Mouse (Mus musculus): ENCODE measurements around the gene Thumpd3. TPM values are rescaled to one million over a fixed set of nuclear protein-coding genes. Genes with fewer than 3 reads are reported as not detected.

Gene Thumpd3
- polyA plus RNA-seq, 1 experiment from 2014 or later = 52.0 TPM

DNA sequence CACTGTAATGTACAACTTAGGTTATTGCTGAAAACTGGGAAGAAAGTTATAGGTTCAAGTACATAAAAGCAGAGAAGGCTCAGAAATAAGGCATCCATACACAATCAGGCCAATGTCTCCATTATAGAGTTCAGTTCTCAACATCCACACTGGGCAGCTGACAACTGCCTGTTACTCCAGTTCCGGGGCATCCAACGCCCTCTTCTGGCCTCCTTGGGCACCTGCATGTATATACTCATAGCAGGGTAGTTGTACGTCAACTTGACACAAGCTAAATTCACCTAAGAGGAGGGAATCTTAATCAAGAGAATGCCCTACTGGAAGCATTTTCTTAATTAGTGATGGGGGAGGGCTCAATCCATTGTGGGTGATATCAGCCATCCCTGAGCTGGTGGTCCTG, 13.9 kb upstream of the Thumpd3 start:
- Histone ChIP-seq H3K4me1 (ENCODE audit: control insufficient read depth, insufficient read depth, low read depth, low read length) (no peaks in the 10 kb centered on the region), H3K4me3 (ENCODE audit: low read length) (no peak overlapping the region), H3K9me3 (ENCODE audit: control insufficient read depth, low read length) (no peaks in the 10 kb centered on the region), H3K27me3 (replicated peaks; ENCODE audit: control insufficient read depth, insufficient read depth, low read length) (no peaks in the 10 kb centered on the region), H3K4me2 (ENCODE audit: low read length) (no peak overlapping the region), H3K9ac (ENCODE audit: low read depth, low read length) (no peak overlapping the region), H3K36me3 (ENCODE audit: control insufficient read depth, insufficient read depth, low read length) (no peaks in the 10 kb centered on the region), H3K27ac (ENCODE audit: low read depth, low read length) (no peak overlapping the region)
- no peak for ATAC-seq
- 76% methylated on average over 3 of the region's 3 CpGs for WGBS

DNA sequence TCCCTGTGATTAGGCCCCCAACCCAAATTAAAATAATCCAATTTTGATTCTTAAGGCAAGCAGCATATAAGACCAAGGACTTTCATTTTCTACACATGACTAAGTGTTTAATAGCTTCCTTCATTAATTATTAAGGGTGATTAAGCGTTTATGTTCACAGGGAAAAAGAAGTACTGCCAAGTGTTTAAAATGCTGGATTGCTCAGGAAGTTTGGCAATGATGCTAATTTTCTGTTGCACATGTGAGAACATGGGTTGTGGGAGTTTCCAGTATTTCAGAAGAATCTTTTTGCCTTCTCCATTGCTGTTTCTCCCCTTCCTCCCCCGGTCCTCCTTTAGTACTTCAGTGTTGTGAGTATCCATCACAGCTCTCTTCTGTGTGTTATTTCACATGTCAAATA, 12.8 kb upstream of the Thumpd3 start:
- Histone ChIP-seq H3K9me3 (ENCODE audit: control insufficient read depth, low read length) (no peaks in the 10 kb centered on the region), H3K9ac (ENCODE audit: low read depth, low read length) (no peak overlapping the region), H3K27me3 (replicated peaks; ENCODE audit: control insufficient read depth, insufficient read depth, low read length) (no peaks in the 10 kb centered on the region), H3K36me3 (ENCODE audit: control insufficient read depth, insufficient read depth, low read length) (no peaks in the 10 kb centered on the region), H3K27ac (ENCODE audit: low read depth, low read length) (no peak overlapping the region), H3K4me2 (ENCODE audit: low read length) (no peak overlapping the region), H3K4me3 (ENCODE audit: low read length) (no peak overlapping the region), H3K4me1 (ENCODE audit: control insufficient read depth, insufficient read depth, low read depth, low read length) (peaks cover 2% of the 10 kb centered on the region; the same call in 1 of the 2 replicates)
- ATAC-seq = no peak
- 87% methylated on average over 2 of the region's 2 CpGs for WGBS

DNA sequence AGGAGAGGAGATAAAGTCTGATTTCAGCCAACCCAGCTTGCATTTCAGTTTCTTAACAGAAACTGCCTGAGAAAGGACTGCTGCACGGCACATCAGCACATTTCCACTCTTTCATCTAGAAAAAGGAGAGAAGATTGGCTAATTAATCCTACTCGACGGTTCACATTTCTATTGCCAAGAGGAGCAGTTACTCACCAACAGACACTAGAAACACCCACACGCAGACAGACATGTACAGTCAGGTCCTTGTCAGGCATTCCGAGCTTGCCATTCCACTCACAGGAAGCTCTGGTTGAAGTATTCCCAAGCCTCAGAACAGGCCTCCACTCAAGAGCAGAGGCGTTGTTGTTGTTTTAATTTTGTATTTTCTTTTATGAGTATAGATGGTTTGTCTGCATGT, 11.6 kb upstream of the Thumpd3 start:
- Histone ChIP-seq H3K27ac (ENCODE audit: low read depth, low read length) (no peak overlapping the region), H3K4me3 (ENCODE audit: low read length) (no peak overlapping the region), H3K36me3 (ENCODE audit: control insufficient read depth, insufficient read depth, low read length) (no peaks in the 10 kb centered on the region), H3K9ac (ENCODE audit: low read depth, low read length) (no peak overlapping the region), H3K27me3 (replicated peaks; ENCODE audit: control insufficient read depth, insufficient read depth, low read length) (no peaks in the 10 kb centered on the region), H3K4me1 (ENCODE audit: control insufficient read depth, insufficient read depth, low read depth, low read length) (peaks cover 6% of the 10 kb centered on the region), H3K9me3 (ENCODE audit: control insufficient read depth, low read length) (no peaks in the 10 kb centered on the region), H3K4me2 (ENCODE audit: low read length) (no peak overlapping the region)
- 84% methylated on average over 6 of the region's 6 CpGs for WGBS
- ATAC-seq = no peak

DNA sequence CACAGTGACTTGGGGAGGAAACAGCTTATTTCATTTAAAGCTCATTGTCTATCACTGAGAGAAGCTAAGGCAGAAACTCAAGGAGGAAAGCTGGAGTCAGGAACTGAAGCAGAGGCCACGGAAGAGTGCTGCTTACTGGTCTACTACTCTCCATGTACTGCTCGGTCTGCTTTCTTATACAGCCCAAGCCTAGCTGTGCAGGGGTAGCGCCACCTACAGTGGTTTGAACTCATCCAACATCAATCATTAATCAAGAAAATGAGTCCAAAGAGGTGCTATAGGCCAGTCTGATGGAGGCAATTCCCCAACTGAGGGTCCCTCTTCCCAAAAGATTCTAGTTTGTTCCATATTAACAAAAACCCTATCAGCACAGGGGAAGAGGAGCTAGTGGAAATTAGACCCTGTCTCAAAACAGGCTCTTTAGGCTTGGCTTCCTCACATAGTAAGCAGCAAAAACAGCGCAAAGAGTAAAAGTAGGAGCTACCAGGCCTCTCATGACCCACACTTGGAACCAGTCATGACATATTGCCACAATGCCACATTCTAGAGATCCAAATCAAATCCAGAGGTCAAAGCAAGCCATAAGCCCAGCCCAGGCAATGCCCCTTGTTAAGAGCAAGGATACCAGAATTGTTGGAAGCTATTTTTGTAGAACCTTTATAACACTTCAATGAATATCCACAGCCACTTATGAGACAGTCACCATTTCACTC, 9.4 kb upstream of the Thumpd3 start:
- H3K4me2 ChIP-seq (ENCODE audit: low read length) = no peak overlapping the region
- no peak for ATAC-seq
- H3K27me3 ChIP-seq (replicated peaks; ENCODE audit: control insufficient read depth, insufficient read depth, low read length) = no peaks in the 10 kb centered on the region
- H3K9ac ChIP-seq (ENCODE audit: low read depth, low read length) = no peak overlapping the region
- no peaks in the 10 kb centered on the region for H3K9me3 ChIP-seq (ENCODE audit: control insufficient read depth, low read length)
- 65% methylated on average over 4 of the region's 4 CpGs for WGBS
- H3K36me3 ChIP-seq (ENCODE audit: control insufficient read depth, insufficient read depth, low read length) = no peaks in the 10 kb centered on the region
- H3K4me3 ChIP-seq (ENCODE audit: low read length) = no peak overlapping the region
- H3K27ac ChIP-seq (ENCODE audit: low read depth, low read length) = no peak overlapping the region
- peaks cover 6% of the 10 kb centered on the region for H3K4me1 ChIP-seq (ENCODE audit: control insufficient read depth, insufficient read depth, low read depth, low read length)

DNA sequence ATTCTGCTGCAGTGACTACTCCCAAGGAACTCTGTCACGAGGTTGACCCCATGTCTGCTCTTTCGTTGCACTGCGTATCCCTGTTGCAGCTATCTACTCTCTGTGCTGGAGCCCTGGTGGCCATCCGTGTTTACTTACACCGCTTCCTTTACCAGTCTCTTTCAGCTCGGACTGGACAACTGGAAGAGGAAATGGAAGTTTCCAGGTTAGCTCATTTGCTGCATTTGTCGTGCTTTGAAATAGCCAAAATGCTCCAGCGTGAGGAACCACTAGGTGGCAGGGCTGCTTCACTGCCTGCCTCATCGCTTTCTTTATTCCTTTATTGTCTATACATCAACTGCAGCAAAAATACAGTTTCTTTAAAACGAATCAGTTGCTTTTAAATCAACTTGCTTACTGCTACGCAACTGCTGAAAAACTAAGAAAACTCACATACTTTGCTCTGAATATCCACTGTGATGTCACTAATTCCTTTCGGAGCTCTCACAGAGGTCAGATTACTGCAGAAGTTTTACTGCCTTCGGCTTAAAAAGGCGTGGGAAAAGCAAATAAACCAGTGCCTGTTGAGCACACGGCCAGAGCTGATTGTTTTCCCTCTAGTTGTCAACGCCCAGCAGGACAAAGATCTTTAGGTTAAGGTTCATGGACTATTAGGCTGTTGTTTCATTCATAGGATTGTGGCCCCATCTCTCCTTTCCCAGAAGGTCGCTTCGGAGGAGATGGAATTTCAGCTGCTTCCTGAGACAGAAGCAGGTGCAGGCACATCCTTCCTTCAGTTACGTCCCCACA, 7.9 kb upstream of the Thumpd3 start:
- Histone ChIP-seq H3K9me3 (ENCODE audit: control insufficient read depth, low read length) (no peaks in the 10 kb centered on the region), H3K27me3 (replicated peaks; ENCODE audit: control insufficient read depth, insufficient read depth, low read length) (no peaks in the 10 kb centered on the region), H3K4me1 (ENCODE audit: control insufficient read depth, insufficient read depth, low read depth, low read length) (peaks cover 6% of the 10 kb centered on the region), H3K9ac (ENCODE audit: low read depth, low read length) (peak overlapping the region; percentile 39; the same call in 1 of the 2 replicates), H3K4me3 (ENCODE audit: low read length) (no peak overlapping the region), H3K36me3 (ENCODE audit: control insufficient read depth, insufficient read depth, low read length) (no peaks in the 10 kb centered on the region), H3K27ac (ENCODE audit: low read depth, low read length) (no peak overlapping the region), H3K4me2 (ENCODE audit: low read length) (peak overlapping the region; percentile 42)
- 9% methylated on average over 19 of the region's 19 CpGs for WGBS
- ATAC-seq = peak; percentile 71

DNA sequence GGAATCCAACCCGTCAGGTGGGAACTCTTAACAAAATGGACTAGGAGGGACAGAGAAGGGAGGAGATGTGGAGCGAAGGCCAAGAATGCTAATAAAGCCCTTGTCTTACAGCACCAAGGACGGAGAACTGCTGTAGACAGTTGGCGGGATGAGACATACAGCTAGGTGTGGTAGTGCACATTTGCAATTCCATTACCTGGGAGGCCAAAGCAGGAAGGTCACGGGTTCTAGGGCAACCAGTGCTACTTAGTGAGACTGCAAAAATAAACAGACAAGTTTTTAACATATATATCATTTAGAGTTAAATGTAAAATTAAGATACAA, 7.3 kb upstream of the Thumpd3 start:
- no peak overlapping the region for H3K27ac ChIP-seq (ENCODE audit: low read depth, low read length)
- no peaks in the 10 kb centered on the region for H3K9me3 ChIP-seq (ENCODE audit: control insufficient read depth, low read length)
- no peak overlapping the region for H3K4me3 ChIP-seq (ENCODE audit: low read length)
- H3K9ac ChIP-seq (ENCODE audit: low read depth, low read length) = 0 out of 2 replicates have a peak overlapping the region, but pooled peaks have one; percentile 6
- no peak for ATAC-seq
- peak overlapping the region; percentile 42 for H3K4me2 ChIP-seq (ENCODE audit: low read length)
- WGBS = 54% methylated on average over 5 of the region's 5 CpGs
- H3K27me3 ChIP-seq (replicated peaks; ENCODE audit: control insufficient read depth, insufficient read depth, low read length) = no peaks in the 10 kb centered on the region
- peaks cover 6% of the 10 kb centered on the region for H3K4me1 ChIP-seq (ENCODE audit: control insufficient read depth, insufficient read depth, low read depth, low read length)
- no peaks in the 10 kb centered on the region for H3K36me3 ChIP-seq (ENCODE audit: control insufficient read depth, insufficient read depth, low read length)

DNA sequence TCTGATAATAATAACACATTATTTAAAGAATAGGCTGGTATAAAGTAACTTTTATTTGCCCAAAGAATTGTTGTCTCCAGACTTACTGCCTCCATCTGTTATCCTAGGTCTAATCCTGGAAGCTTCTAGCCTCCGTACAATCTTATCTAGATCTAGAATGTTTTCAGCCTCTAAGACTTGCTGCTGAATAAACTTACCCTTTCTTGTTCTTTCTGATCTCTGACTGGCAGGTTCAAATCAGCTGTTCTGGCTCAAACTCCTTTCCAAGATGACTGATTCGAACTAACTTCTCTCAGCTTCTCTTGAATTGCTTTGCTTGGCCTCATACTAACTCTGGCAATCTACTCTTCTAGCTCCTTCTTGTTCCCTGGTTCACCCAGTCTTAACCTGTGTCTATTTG, 5.7 kb upstream of the Thumpd3 start:
- Histone ChIP-seq H3K9me3 (ENCODE audit: control insufficient read depth, low read length) (no peaks in the 10 kb centered on the region), H3K36me3 (ENCODE audit: control insufficient read depth, insufficient read depth, low read length) (no peaks in the 10 kb centered on the region), H3K9ac (ENCODE audit: low read depth, low read length) (no peak overlapping the region), H3K27me3 (replicated peaks; ENCODE audit: control insufficient read depth, insufficient read depth, low read length) (no peaks in the 10 kb centered on the region), H3K4me2 (ENCODE audit: low read length) (no peak overlapping the region), H3K27ac (ENCODE audit: low read depth, low read length) (no peak overlapping the region), H3K4me3 (ENCODE audit: low read length) (no peak overlapping the region), H3K4me1 (ENCODE audit: control insufficient read depth, insufficient read depth, low read depth, low read length) (peaks cover 9% of the 10 kb centered on the region)
- WGBS = 86% methylated on average over 2 of the region's 2 CpGs
- ATAC-seq = no peak

DNA sequence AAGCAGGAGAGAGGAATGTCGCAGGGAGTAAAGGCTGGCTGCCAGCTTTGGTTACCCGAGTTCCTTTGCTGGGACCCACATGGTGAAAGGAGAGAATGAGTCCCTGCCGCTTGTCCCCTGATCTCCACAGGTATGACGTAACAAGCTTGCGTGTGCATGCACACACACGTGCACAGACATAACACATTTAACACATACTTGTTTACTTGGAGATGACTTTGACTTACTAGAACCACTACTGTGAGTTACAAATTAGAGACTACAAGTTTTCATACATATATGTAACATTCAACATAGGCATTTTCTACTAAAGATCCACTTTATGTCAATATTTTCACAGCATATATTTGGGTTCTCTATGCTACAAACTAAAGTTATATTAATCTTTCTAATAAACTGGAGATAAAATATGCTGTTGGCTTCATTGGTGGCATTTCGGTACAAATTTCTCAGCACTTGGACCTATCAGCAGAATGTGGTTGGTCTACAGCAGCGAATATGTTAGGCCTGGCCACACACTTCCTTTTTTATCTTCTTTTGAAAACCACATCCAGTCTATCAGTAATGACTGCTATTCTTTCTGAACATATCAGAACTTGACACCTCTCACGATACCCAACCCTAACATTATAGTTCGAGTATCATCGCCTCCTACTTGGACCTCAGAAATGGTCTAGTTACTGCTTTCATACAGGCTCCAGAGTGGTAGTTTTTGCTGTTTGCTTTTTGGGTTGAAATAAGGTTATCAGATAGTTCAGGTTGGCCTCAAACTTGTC, 4.6 kb upstream of the Thumpd3 start:
- 91% methylated on average over 11 of the region's 11 CpGs for WGBS
- Histone ChIP-seq H3K4me3 (ENCODE audit: low read length) (no peak overlapping the region), H3K27me3 (replicated peaks; ENCODE audit: control insufficient read depth, insufficient read depth, low read length) (no peaks in the 10 kb centered on the region), H3K9ac (ENCODE audit: low read depth, low read length) (no peak overlapping the region), H3K4me1 (ENCODE audit: control insufficient read depth, insufficient read depth, low read depth, low read length) (peaks cover 12% of the 10 kb centered on the region), H3K27ac (ENCODE audit: low read depth, low read length) (no peak overlapping the region), H3K9me3 (ENCODE audit: control insufficient read depth, low read length) (no peaks in the 10 kb centered on the region), H3K4me2 (ENCODE audit: low read length) (no peak overlapping the region), H3K36me3 (ENCODE audit: control insufficient read depth, insufficient read depth, low read length) (no peaks in the 10 kb centered on the region)
- ATAC-seq = no peak

DNA sequence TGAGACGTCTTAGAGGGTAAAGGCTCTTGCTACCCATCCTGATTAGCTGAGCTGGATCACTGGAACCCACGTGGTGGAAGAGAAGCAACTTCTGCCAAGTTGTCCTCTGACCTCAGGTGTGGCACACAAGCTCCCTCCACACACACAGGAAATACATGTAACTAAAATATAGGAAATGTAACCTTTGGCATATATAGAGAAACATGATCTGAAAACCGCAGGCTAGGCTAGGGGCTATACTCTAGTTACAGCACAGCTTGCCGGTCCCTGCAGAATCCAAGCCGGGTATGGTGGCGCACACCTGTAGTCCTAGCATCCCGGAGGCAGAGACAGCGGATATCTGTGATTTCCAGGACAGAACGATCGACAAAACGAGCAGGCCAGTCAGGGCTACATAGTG, 450 bp upstream of the Thumpd3 start:
- H3K36me3 ChIP-seq (ENCODE audit: control insufficient read depth, insufficient read depth, low read length) = peaks cover 2% of the 10 kb centered on the region; the same call in 1 of the 2 replicates
- peak overlapping the region; percentile 88 for H3K27ac ChIP-seq (ENCODE audit: low read depth, low read length)
- ATAC-seq = peak; percentile 58
- WGBS = 2% methylated on average over 11 of the region's 11 CpGs
- H3K9me3 ChIP-seq (ENCODE audit: control insufficient read depth, low read length) = no peaks in the 10 kb centered on the region
- H3K4me2 ChIP-seq (ENCODE audit: low read length) = peak overlapping the region; percentile 95
- no peaks in the 10 kb centered on the region for H3K27me3 ChIP-seq (replicated peaks; ENCODE audit: control insufficient read depth, insufficient read depth, low read length)
- peak overlapping the region; percentile 80 for H3K4me3 ChIP-seq (ENCODE audit: low read length)
- H3K4me1 ChIP-seq (ENCODE audit: control insufficient read depth, insufficient read depth, low read depth, low read length) = peaks cover 18% of the 10 kb centered on the region
- peak overlapping the region; percentile 79 for H3K9ac ChIP-seq (ENCODE audit: low read depth, low read length)
